Mouse (Mus musculus): ENCODE measurements around the gene Cxcl14. TPM values are rescaled to one million over a fixed set of nuclear protein-coding genes. Genes with fewer than 3 reads are reported as not detected.

Cxcl14 gene
- polyA plus RNA-seq, 1 experiment from 2014 or later = 0.08 TPM

GRCm38 (mm10) chr13:56250551-56251161 is 45.7 kb downstream of the Cxcl14 start:
- no peak for ATAC-seq (ENCODE audit: insufficient read depth)
- 1% methylated on average over 14 of the region's 14 CpGs for WGBS (ENCODE audit: insufficient replicate concordance)
- H3K27me3 ChIP-seq = peaks cover 98% of the 10 kb centered on the region

GRCm38 (mm10) chr13:56249593-56250341 is 46.6 kb downstream of the Cxcl14 start:
- Histone ChIP-seq H3K9ac (no peak overlapping the region), H3K4me3 (replicated peaks) (no peak overlapping the region), H3K27ac (replicated peaks) (no peak overlapping the region), H3K9me3 (replicated peaks) (no peaks in the 10 kb centered on the region), H3K27me3 (peaks cover 90% of the 10 kb centered on the region), H3K36me3 (replicated peaks) (no peaks in the 10 kb centered on the region), H3K4me2 (no peak overlapping the region), H3K4me1 (replicated peaks) (no peaks in the 10 kb centered on the region)
- no peak for ATAC-seq (ENCODE audit: insufficient read depth)
- 3% methylated on average over 13 of the region's 13 CpGs for WGBS (ENCODE audit: insufficient replicate concordance)

More at GRCm38 (mm10) chr13:56250551-56251161, 45.7 kb downstream of the Cxcl14 start:
- H3K4me3 ChIP-seq (replicated peaks) = no peak overlapping the region
- no peak overlapping the region for H3K27ac ChIP-seq (replicated peaks)
- no peak overlapping the region for H3K4me2 ChIP-seq
- H3K4me1 ChIP-seq (replicated peaks) = no peaks in the 10 kb centered on the region
- H3K36me3 ChIP-seq (replicated peaks) = no peaks in the 10 kb centered on the region
- H3K9ac ChIP-seq = no peak overlapping the region
- H3K9me3 ChIP-seq (replicated peaks) = no peaks in the 10 kb centered on the region

- ATAC-seq (ENCODE audit: insufficient read depth) = no peak
- 59% methylated on average over 5 of the region's 5 CpGs for WGBS (ENCODE audit: insufficient replicate concordance)
Measured at GRCm38 (mm10) chr13:56243104-56243503, 53.2 kb downstream of the Cxcl14 start.

GRCm38 (mm10) chr13:56240012-56240770 is 56.2 kb downstream of the Cxcl14 start:
- no peak for ATAC-seq (ENCODE audit: insufficient read depth)
- Histone ChIP-seq H3K27ac (replicated peaks) (no peak overlapping the region), H3K4me2 (no peak overlapping the region), H3K4me3 (replicated peaks) (no peak overlapping the region), H3K9me3 (replicated peaks) (no peaks in the 10 kb centered on the region), H3K27me3 (peaks cover 14% of the 10 kb centered on the region), H3K4me1 (replicated peaks) (no peaks in the 10 kb centered on the region), H3K9ac (no peak overlapping the region), H3K36me3 (replicated peaks) (no peaks in the 10 kb centered on the region)
- 61% methylated on average over 16 of the region's 16 CpGs for WGBS (ENCODE audit: insufficient replicate concordance)

More at GRCm38 (mm10) chr13:56243104-56243503, 53.2 kb downstream of the Cxcl14 start:
- Histone ChIP-seq H3K4me3 (replicated peaks) (no peak overlapping the region), H3K9me3 (replicated peaks) (no peaks in the 10 kb centered on the region), H3K9ac (no peak overlapping the region), H3K27me3 (peaks cover 23% of the 10 kb centered on the region), H3K27ac (replicated peaks) (no peak overlapping the region), H3K4me2 (no peak overlapping the region), H3K36me3 (replicated peaks) (no peaks in the 10 kb centered on the region), H3K4me1 (replicated peaks) (no peaks in the 10 kb centered on the region)

Other genes with a start within 250 kb of the Cxcl14 start
- gene H2afy, start 160.2 kb downstream of the Cxcl14 start, polyA plus RNA-seq (2015; fragmentation: Nextera tagmentation; extraction: Ambion mirVana) = 83.7 and 87.4 TPM in 2 replicates
- gene Tifab, start 117.7 kb downstream of the Cxcl14 start, polyA plus RNA-seq (2015; fragmentation: Nextera tagmentation; extraction: Ambion mirVana) = 8.3 and 8.9 TPM in 2 replicates
- gene Neurog1, start 44.4 kb downstream of the Cxcl14 start, polyA plus RNA-seq (2015; fragmentation: Nextera tagmentation; extraction: Ambion mirVana) = not detected in 2 replicates
- gene Gm3045, start 130.0 kb upstream of the Cxcl14 start, polyA plus RNA-seq (2015; fragmentation: Nextera tagmentation; extraction: Ambion mirVana) = not detected in 2 replicates
- gene Slc25a48, start 141.8 kb upstream of the Cxcl14 start, polyA plus RNA-seq (2015; fragmentation: Nextera tagmentation; extraction: Ambion mirVana) = 0.93 and 1.3 TPM in 2 replicates
- not detected in 2 replicates for gene Il9, start 185.7 kb upstream of the Cxcl14 start, polyA plus RNA-seq (2015; fragmentation: Nextera tagmentation; extraction: Ambion mirVana)
- gene Fbxl21, start 225.9 kb upstream of the Cxcl14 start, polyA plus RNA-seq (2015; fragmentation: Nextera tagmentation; extraction: Ambion mirVana) = 0.47 and 0.86 TPM in 2 replicates